Mouse (Mus musculus) left cerebral cortex, postnatal 25 days (tissue): ENCODE results near the gene Nr1d2. TPM values are rescaled to one million over a fixed set of nuclear protein-coding genes. Genes with fewer than 3 reads are reported as not detected.

Experiments
- microRNA-seq, 2 experiments: library from miRNA; unstranded; fragments of <30 nt; microRNA quantifications; one replicate each; pipeline ENCODE4 v1.2.0; 2022
- total RNA-seq, 2 experiments: library from RNA; stranded (reverse); gene quantifications; 2 replicates each; pipeline ENCODE4 v1.2.3; 2021

The Nr1d2 gene
- total RNA-seq, 2 experiments from 2014 or later = 69.8 to 90.9 TPM

Small RNA genes within 50 kb of the gene (microRNA-seq; reads per million reads assigned to microRNA genes)
- gene Gm44469 = 0 reads per million in 2 experiments

Other genes with a start within 250 kb of the Nr1d2 start
- gene Nkiras1, start 32.0 kb upstream of the Nr1d2 start, total RNA-seq = 100 to 1,000 TPM in 1 of 2 experiments, 10 to 100 TPM in 1; 97.8 to 112 TPM
- 100 to 1,000 TPM; 381 to 393 TPM for gene Rpl15, start 32.3 kb upstream of the Nr1d2 start, total RNA-seq
- 100 to 1,000 TPM; 116 to 119 TPM for gene Ube2e1, start 92.7 kb upstream of the Nr1d2 start, total RNA-seq